Mouse (Mus musculus) lung, adult 2 months (tissue): ENCODE results near the gene Gcc1. TPM values are rescaled to one million over a fixed set of nuclear protein-coding genes. Genes with fewer than 3 reads are reported as not detected.

ENCODE experiments used
- DNase-seq: peaks from one replicate; pipeline ENCODE4 v3.0.0; 2022
- H3K4me1 ChIP-seq: fragments of 200-500 bp; 2 replicates; pipeline ENCODE4 v1.6.1; 2011; ENCODE audit warnings: low read length; ENCODE audit not compliant: control insufficient read depth, insufficient read depth
- H3K4me3 ChIP-seq: fragments of 200-500 bp; replicated peaks from 2 replicates; pipeline ENCODE3; 2011; ENCODE audit warnings: low read depth, mild to moderate bottlenecking, control low read depth, low read length; ENCODE audit errors: extremely low read depth
- CTCF ChIP-seq: fragments of 200-500 bp; IDR thresholded peaks from 2 replicates; pipeline ENCODE4 v1.5.1; 2011; ENCODE audit warnings: mild to moderate bottlenecking, low read length, control low read depth; ENCODE audit not compliant: insufficient read depth
- POLR2A ChIP-seq: fragments of 200-500 bp; IDR thresholded peaks from 2 replicates; pipeline ENCODE4 v1.6.1; 2011; ENCODE audit warnings: low read depth, mild to moderate bottlenecking, control low read depth, low read length, borderline replicate concordance; ENCODE audit errors: extremely low read depth
- WGBS: fragments of 180-500 bp; shearing (Covaris S2); methylation state at CpG from one replicate; pipeline ENCODE4 v1.1.7; 2018; 5-methylcytosine and 5-hydroxymethylcytosine counted together
- polyA plus RNA-seq: library from polyadenylated mRNA; depleted of rRNA; stranded (reverse); fragments of >200 nt; gene quantifications from 2 replicates; pipeline ENCODE4 v1.2.3, GENCODE M21; 2012

Gcc1 gene
- polyA plus RNA-seq, 1 experiment = 9.3 TPM

GRCm38 (mm10) chr6:28399791-28400190, 28.4 kb downstream of the Gcc1 start:
- DNase-seq = no peak
- H3K4me3 ChIP-seq = no peak overlapping the region
- 91% methylated on average over 4 of the region's 4 CpGs for WGBS
- TF ChIP-seq CTCF (no peak), POLR2A (no peak)
- H3K4me1 ChIP-seq = no peaks in the 10 kb centered on the region; the same call in 1 of the 2 replicates

GRCm38 (mm10) chr6:28398726-28399125, 29.5 kb downstream of the Gcc1 start:
- DNase-seq = no peak
- no peak for TF ChIP-seq POLR2A
- TF ChIP-seq CTCF = no peak
- WGBS = 84% methylated on average over 3 of the region's 3 CpGs
- H3K4me1 ChIP-seq = no peaks in the 10 kb centered on the region; the same call in 1 of the 2 replicates
- no peak overlapping the region for H3K4me3 ChIP-seq

- Histone ChIP-seq H3K4me3 (peak within 1 kb of the TSS; percentile 41), H3K4me1 (no peaks in the 10 kb centered on the region; the same call in 1 of the 2 replicates)
- no peak for DNase-seq
- 2% methylated on average over 33 of the region's 33 CpGs for WGBS
- TF ChIP-seq CTCF (no peak), POLR2A (no peak)
Observed at GRCm38 (mm10) chr6:28397681-28398203, 30.4 kb downstream of the Gcc1 start, which contains the start of gene Zfp800. Zfp800 (minus strand) TSS chr6:28398005.

GRCm38 (mm10) chr6:28396853-28397457, 31.2 kb downstream of the Gcc1 start:
- no peak overlapping the region for H3K4me3 ChIP-seq
- 5% methylated on average over 19 of the region's 19 CpGs for WGBS

GRCm38 (mm10) chr6:28396051-28396852, 31.9 kb downstream of the Gcc1 start:
- Histone ChIP-seq H3K4me3 (no peak overlapping the region), H3K4me1 (no peaks in the 10 kb centered on the region; the same call in 1 of the 2 replicates)
- 48% methylated on average over 15 of the region's 15 CpGs for WGBS
- DNase-seq = no peak
- TF ChIP-seq POLR2A (no peak), CTCF (no peak)

More at GRCm38 (mm10) chr6:28396853-28397457, 31.2 kb downstream of the Gcc1 start:
- H3K4me1 ChIP-seq = no peaks in the 10 kb centered on the region; the same call in 1 of the 2 replicates
- no peak for DNase-seq
- TF ChIP-seq POLR2A (no peak), CTCF (no peak)

GRCm38 (mm10) chr6:28389038-28389437, 39.2 kb downstream of the Gcc1 start:
- H3K4me1 ChIP-seq = no peaks in the 10 kb centered on the region
- WGBS = 78% methylated on average over 3 of the region's 3 CpGs
- no peak for DNase-seq
- no peak overlapping the region for H3K4me3 ChIP-seq
- TF ChIP-seq CTCF (no peak), POLR2A (no peak)

- H3K4me1 ChIP-seq = no peaks in the 10 kb centered on the region
- DNase-seq = no peak
- TF ChIP-seq POLR2A (no peak), CTCF (no peak)
- 68% methylated on average over 3 of the region's 3 CpGs for whole genome bisulfite sequencing
- no peak overlapping the region for H3K4me3 ChIP-seq
Observed at GRCm38 (mm10) chr6:28385169-28385568, 43.0 kb downstream of the Gcc1 start.

- DNase-seq = no peak
- H3K4me3 ChIP-seq = no peak overlapping the region
- 41% methylated on average over 4 of the region's 4 CpGs for WGBS
- no peaks in the 10 kb centered on the region for H3K4me1 ChIP-seq
- TF ChIP-seq CTCF (no peak), POLR2A (no peak)
Observed at GRCm38 (mm10) chr6:28381983-28382382, 46.2 kb downstream of the Gcc1 start.

GRCm38 (mm10) chr6:28369966-28370683, 58.1 kb downstream of the Gcc1 start:
- no peak for TF ChIP-seq CTCF
- TF ChIP-seq POLR2A = no peak
- DNase-seq = no peak
- WGBS = 74% methylated on average over 6 of the region's 6 CpGs
- Histone ChIP-seq H3K4me3 (no peak overlapping the region), H3K4me1 (no peaks in the 10 kb centered on the region)
